Mouse (Mus musculus) megakaryocyte, embryonic 14.5 days (primary cell): ENCODE data around the gene Ehhadh.

Source experiments
- FLI1 ChIP-seq: IDR thresholded peaks from 2 replicates; pipeline ENCODE4 v1.6.1; 2012; ENCODE audit warnings: low read length, inconsistent platforms, mixed read lengths
- GATA1 ChIP-seq: IDR thresholded peaks from 3 replicates; pipeline ENCODE4 v1.6.1; 2012; ENCODE audit warnings: mixed read lengths, low read length, inconsistent platforms, borderline replicate concordance

DNA sequence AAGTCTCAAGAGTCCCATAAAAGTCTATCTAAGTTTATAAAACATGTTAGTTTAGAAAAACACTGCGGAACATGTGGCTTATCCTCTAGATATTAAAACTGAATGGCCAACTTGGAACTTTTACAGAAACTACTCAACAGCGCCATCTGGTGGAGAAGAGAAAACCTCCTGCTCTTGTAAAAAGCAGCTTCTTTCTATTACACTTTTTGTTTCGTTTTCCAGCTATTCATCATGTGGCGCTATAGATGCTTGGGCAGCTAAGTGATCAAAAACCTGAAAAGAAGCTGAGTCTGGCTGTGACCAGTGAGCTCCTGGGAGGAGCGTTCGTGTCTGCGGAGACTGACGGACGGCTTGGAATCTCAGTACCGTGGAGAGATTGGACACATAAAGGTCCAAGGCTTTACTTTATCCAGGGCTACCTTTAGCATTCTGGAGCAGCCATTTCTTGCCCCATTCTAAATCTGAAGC is 59.7 kb downstream of the Ehhadh start:
- TF ChIP-seq GATA1 = no peak
- TF ChIP-seq FLI1 = no peak
